Mouse (Mus musculus) lung, postnatal 4 days (tissue): ENCODE data around the gene Olfr1270.
"Not testable (repeated sequence)": the region's sequence is repeated elsewhere in the genome, so short reads cannot be mapped to it uniquely, and the experiment has no call there.

Source experiments
- DNase-seq, 2 experiments: peaks; one replicate each; pipeline ENCODE4 v3.0.0; 2021

Gene Olfr1270

GRCm38 (mm10) chr2:90152991-90153390 is at the start of gene Olfr1270:
Gene Olfr1270 (minus strand): TSS chr2:90153091.
- DNase-seq: no peak

- DNase-seq: not testable (repeated sequence)
Measured at GRCm38 (mm10) chr2:90199606-90200005, 46.7 kb upstream of the Olfr1270 start.

GRCm38 (mm10) chr2:90195285-90195684 is 42.4 kb upstream of the Olfr1270 start:
- DNase-seq: not testable (repeated sequence)

GRCm38 (mm10) chr2:90194750-90195149 is 41.9 kb upstream of the Olfr1270 start:
- DNase-seq: not testable (repeated sequence)

GRCm38 (mm10) chr2:90187082-90187481 is 34.2 kb upstream of the Olfr1270 start:
- DNase-seq: not testable (repeated sequence)

DNA sequence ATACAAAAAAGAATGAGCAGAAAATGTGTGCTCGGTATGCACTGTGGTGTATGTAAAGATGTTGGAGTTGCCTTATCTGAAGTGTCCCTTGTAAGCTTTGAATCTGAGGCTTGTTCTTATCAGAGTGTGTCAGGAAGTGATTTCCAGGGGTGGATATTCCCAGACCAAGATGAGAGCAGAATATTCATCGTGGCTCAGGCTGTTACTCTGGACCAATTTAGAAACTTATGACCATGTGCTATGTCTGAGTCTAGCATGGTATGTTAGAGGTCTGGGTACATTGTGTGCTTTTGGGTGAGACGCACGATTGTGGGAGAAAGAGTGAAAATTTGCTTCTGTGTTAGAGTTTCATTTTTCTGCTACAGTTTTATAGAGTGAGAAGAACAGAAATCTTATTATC is 33.2 kb upstream of the Olfr1270 start:
- DNase-seq: not testable (repeated sequence)

- DNase-seq: no peak
Measured at GRCm38 (mm10) chr2:90153916-90154315, 1.0 kb upstream of the Olfr1270 start.

DNA sequence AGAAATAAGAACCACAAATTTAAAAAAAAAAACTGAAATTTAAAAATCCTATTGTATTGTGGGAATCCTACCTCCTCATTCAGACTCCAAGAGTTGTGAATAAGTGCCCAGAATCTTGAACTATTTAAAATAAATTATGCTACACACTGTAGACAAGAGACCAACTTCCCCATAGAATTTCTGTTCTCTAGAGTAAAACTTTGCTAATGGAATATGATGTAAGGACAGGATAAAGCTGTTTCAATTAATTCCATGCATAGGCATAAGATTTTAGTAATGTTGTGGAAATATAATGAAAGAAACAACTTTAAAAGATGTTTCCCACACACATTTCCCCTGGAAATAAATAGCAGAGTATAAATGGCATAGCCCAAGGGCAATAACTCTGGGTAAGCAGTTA is 10.7 kb downstream of the Olfr1270 start, which contains the start of gene Olfr32:
Gene Olfr32, minus strand, starts transcription at position 101 of the 400 bp plus-strand sequence.
- DNase-seq: no peak

GRCm38 (mm10) chr2:90121312-90121711 is 31.6 kb downstream of the Olfr1270 start, which contains the start of gene Olfr1269:
Gene Olfr1269 (minus strand): TSS chr2:90121412.
- DNase-seq: no peak
